ENCODE assay signal across 8 mouse cellular contexts in genomic region chrX:74962899-74963298, GRCm38 (mm10).
A peak's percentile ranks its signal among the peaks of the same experiment; 100 is the strongest.
DNase-seq lines count a peak whose midpoint lies in the region; ATAC-seq and TF ChIP-seq lines count a peak whose summit lies in the region.
"Not testable (repeated sequence)": the region's sequence is repeated elsewhere in the genome, so short reads cannot be mapped to it uniquely, and the experiment has no call there.

No protein-coding gene starts in this region.

- TF ChIP-seq RAD21 in CH12.LX (IDR thresholded peaks at IDR 0.05; ENCODE audit: low read depth, low read length) = not testable (repeated sequence)

- not testable (repeated sequence) for ATAC-seq in embryonic facial prominence, embryonic 11.5 days (replicated peaks; ENCODE audit: insufficient number of reproducible peaks, low FRiP score, low TSS enrichment, low read depth)

- H3K27me3 ChIP-seq in CH12.LX (replicated peaks); embryonic facial prominence, embryonic 11.5 days (ENCODE audit: control insufficient read depth, insufficient read depth, low read length): not testable (repeated sequence)

- not testable (repeated sequence) for H3K27ac ChIP-seq in CH12.LX (ENCODE audit: insufficient read depth, low read depth); embryonic facial prominence, embryonic 11.5 days (replicated peaks; ENCODE audit: low read depth, low read length)

- intact Hi-C loops in heart, postnatal 10 days (cut with DNase I); left cerebral cortex, postnatal 25 days (cut with DNase I): not testable (repeated sequence)

- not testable (repeated sequence) for TF ChIP-seq EP300 in CH12.LX (IDR thresholded peaks at IDR 0.05; ENCODE audit: low read length)

- TF ChIP-seq CTCF in CH12.LX (conservative IDR thresholded peaks at IDR 0.05 in 1 of 2, IDR thresholded peaks at IDR 0.05 in 1 of 2; ENCODE audit: low read depth in 2 of 2, low read length in 2 of 2) = peak in 1 of 2 experiments; percentile 25; a peak in 1 of 4 replicates

- not testable (repeated sequence) for H3K4me1 ChIP-seq in CH12.LX (ENCODE audit: control insufficient read depth in 1 of 2, insufficient read depth in 2 of 2); embryonic facial prominence, embryonic 11.5 days (ENCODE audit: control insufficient read depth, insufficient read depth, low read length)

- not testable (repeated sequence) for H3K4me3 ChIP-seq in CH12.LX (replicated peaks in 1 of 3; ENCODE audit: low read depth in 2 of 3, low read length in 2 of 3, poor library complexity in 1 of 3); embryonic facial prominence, embryonic 11.5 days (ENCODE audit: low read depth, low read length)

- not testable (repeated sequence) for H3K36me3 ChIP-seq in CH12.LX (replicated peaks in 1 of 2; ENCODE audit: control insufficient read depth in 1 of 2, insufficient read depth in 1 of 2, low read length in 1 of 2); embryonic facial prominence, embryonic 11.5 days (replicated peaks; ENCODE audit: control insufficient read depth, insufficient read depth, low read depth, low read length)

- in situ Hi-C loops in CH12.LX (cut with MboI; ENCODE audit: low pct_ligation_motif_present, low pct_unique_long_range_greater_than_20kb, low sequenced_read_pairs) = not testable (repeated sequence)

- not testable (repeated sequence) for H3K79me2 ChIP-seq in CH12.LX (replicated peaks; ENCODE audit: control insufficient read depth, extremely low read depth, insufficient read depth, poor library complexity, severe bottlenecking)

- dilution Hi-C loops in CH12.LX (cut with MboI; ENCODE audit: extremely low pct_ligation_motif_present, extremely low pct_unique_long_range_greater_than_20kb, low sequenced_read_pairs) = not testable (repeated sequence)

- DNase-seq in CH12.LX (ENCODE audit: extremely low read depth) = peak; percentile 27
- peak; percentile 12 to 29 for DNase-seq in adrenal gland, postnatal 36 days
- DNase-seq in embryonic facial prominence, embryonic 11.5 days (ENCODE audit: low spot score) = peak; percentile 4
- peak; percentile 13 to 15 for DNase-seq in heart, postnatal 10 days
- DNase-seq in kidney, postnatal 25 days = peak; percentile 34 to 38
- DNase-seq in left cerebral cortex, postnatal 25 days (ENCODE audit: low spot score in 2 of 2) = peak; percentile 14 to 49
- DNase-seq in retina, adult 2 months (ENCODE audit: low read depth, low spot score) = peak; percentile 1
- peak; percentile 30 for DNase-seq in thymus, postnatal 14 days

- WGBS in embryonic facial prominence, embryonic 11.5 days = 24% methylated on average over 1 of the region's 2 CpGs

- not testable (repeated sequence) for TF ChIP-seq POLR2A in CH12.LX (IDR thresholded peaks at IDR 0.05; ENCODE audit: low read depth, low read length)

- not testable (repeated sequence) for H3K9me3 ChIP-seq in CH12.LX (replicated peaks; ENCODE audit: low read length); embryonic facial prominence, embryonic 11.5 days (replicated peaks; ENCODE audit: control insufficient read depth, low read length)

- not testable (repeated sequence) for H3K4me2 ChIP-seq in CH12.LX (ENCODE audit: insufficient read depth, low read depth, poor library complexity, severe bottlenecking); embryonic facial prominence, embryonic 11.5 days (ENCODE audit: low read depth, low read length)

- H3K9ac ChIP-seq in CH12.LX (ENCODE audit: insufficient read depth, low read depth); embryonic facial prominence, embryonic 11.5 days (replicated peaks; ENCODE audit: low read length): not testable (repeated sequence)
